ENCODE assay signal across 10 mouse cellular contexts in genomic region chr7:46986646-46987045, GRCm38 (mm10). TPM values are rescaled to one million over a fixed set of nuclear protein-coding genes. Genes with fewer than 3 reads are reported as not detected.
A peak's percentile ranks its signal among the peaks of the same experiment; 100 is the strongest.
DNase-seq lines count a peak whose midpoint lies in the region; ATAC-seq and TF ChIP-seq lines count a peak whose summit lies in the region.
"Had no signal": no experiment of that assay in that cellular context is flagged by ENCODE, and none has a peak within 500 bp of the region (broad histone marks: within the 10 kb centered on the region; RNA-seq: fewer than 3 reads in every experiment).

No protein-coding gene starts in this region.

- no peaks in the 10 kb centered on the region for H3K9me3 ChIP-seq in heart, postnatal 0 days (replicated peaks; ENCODE audit: control insufficient read depth, low read length)
- H3K9me3 ChIP-seq in limb, embryonic 10.5 days (replicated peaks): no peaks in the 10 kb centered on the region
- H3K9me3 ChIP-seq in stomach, embryonic 16.5 days (replicated peaks; ENCODE audit: control insufficient read depth, low read length): no peaks in the 10 kb centered on the region

- peak overlapping the region; percentile 15; the same call in 1 of the 2 replicates for H3K27ac ChIP-seq in heart, postnatal 0 days (ENCODE audit: low read depth)
- peak overlapping the region; percentile 92 for H3K27ac ChIP-seq in testis, adult 2 months (ENCODE audit: control insufficient read depth, insufficient read depth, low read depth, low read length)
- H3K27ac ChIP-seq in limb, embryonic 10.5 days: 0 out of 2 replicates have a peak overlapping the region, but pooled peaks have one; percentile 8
- peak overlapping the region; percentile 24; the same call in 1 of the 2 replicates for H3K27ac ChIP-seq in stomach, embryonic 16.5 days (ENCODE audit: low read length)

- H3K36me3 ChIP-seq in heart, postnatal 0 days (replicated peaks; ENCODE audit: control insufficient read depth, insufficient read depth, low read length): peaks cover 8% of the 10 kb centered on the region; the same call in 1 of the 2 replicates
- no peaks in the 10 kb centered on the region for H3K36me3 ChIP-seq in testis, adult 2 months (ENCODE audit: control insufficient read depth, insufficient read depth, low read length)
- H3K36me3 ChIP-seq in limb, embryonic 10.5 days: peaks cover 8% of the 10 kb centered on the region; the same call in 1 of the 2 replicates
- no peaks in the 10 kb centered on the region; the same call in 1 of the 2 replicates for H3K36me3 ChIP-seq in stomach, embryonic 16.5 days (ENCODE audit: control insufficient read depth, insufficient read depth, low read length)

- H3K4me2 ChIP-seq in heart, postnatal 0 days (ENCODE audit: low read depth, low read length): no peak overlapping the region
- H3K4me2 ChIP-seq in stomach, embryonic 16.5 days (ENCODE audit: low read depth, low read length): no peak overlapping the region

- TF ChIP-seq EP300 in heart, postnatal 0 days (IDR thresholded peaks at IDR 0.05; ENCODE audit: low read depth): no peak

- ATAC-seq in heart, postnatal 0 days (ENCODE audit: insufficient read depth, low read depth): no peak
- peak; percentile 33; the same call in 1 of the 2 replicates for ATAC-seq in stomach, embryonic 16.5 days (ENCODE audit: insufficient read depth, low FRiP score)

- no peak overlapping the region for H3K4me3 ChIP-seq in heart, postnatal 0 days (ENCODE audit: low read depth, low read length)
- peak overlapping the region; percentile 87 for H3K4me3 ChIP-seq in testis, adult 2 months (ENCODE audit: control insufficient read depth, low read depth, low read length)
- H3K4me3 ChIP-seq in limb, embryonic 10.5 days: no peak overlapping the region
- H3K4me3 ChIP-seq in stomach, embryonic 16.5 days (replicated peaks; ENCODE audit: low read length): no peak overlapping the region

- H3K9ac ChIP-seq in heart, postnatal 0 days (replicated peaks; ENCODE audit: low read depth, low read length): no peak overlapping the region
- H3K9ac ChIP-seq in stomach, embryonic 16.5 days (ENCODE audit: low read length): no peak overlapping the region

- TF ChIP-seq CTCF in heart, postnatal 0 days (IDR thresholded peaks at IDR 0.05; ENCODE audit: low read depth): no peak
- TF ChIP-seq CTCF in testis, adult 2 months (IDR thresholded peaks at IDR 0.05; ENCODE audit: control insufficient read depth, insufficient read depth, insufficient replicate concordance, low read depth, low read length): no peak

- H3K4me1 ChIP-seq in heart, postnatal 0 days (ENCODE audit: control insufficient read depth, insufficient read depth): 0 out of 2 replicates have a peak, but pooled peaks cover 3% of the 10 kb centered on the region
- H3K4me1 ChIP-seq in testis, adult 2 months (ENCODE audit: control insufficient read depth, insufficient read depth, low read length): no peaks in the 10 kb centered on the region
- H3K4me1 ChIP-seq in limb, embryonic 10.5 days: peaks cover 11% of the 10 kb centered on the region
- H3K4me1 ChIP-seq in stomach, embryonic 16.5 days (ENCODE audit: control insufficient read depth, insufficient read depth, low read length): peaks cover 16% of the 10 kb centered on the region; the same call in 1 of the 2 replicates

- H3K27me3 ChIP-seq in heart, postnatal 0 days (ENCODE audit: control insufficient read depth, insufficient read depth, low read length): no peaks in the 10 kb centered on the region
- H3K27me3 ChIP-seq in testis, adult 2 months (ENCODE audit: control insufficient read depth, insufficient read depth, low read length): no peaks in the 10 kb centered on the region
- no peaks in the 10 kb centered on the region for H3K27me3 ChIP-seq in limb, embryonic 10.5 days (ENCODE audit: low read depth, poor library complexity, severe bottlenecking)
- H3K27me3 ChIP-seq in stomach, embryonic 16.5 days (ENCODE audit: control insufficient read depth, insufficient read depth, low read length): no peaks in the 10 kb centered on the region

- TF ChIP-seq POLR2A in testis, adult 2 months (IDR thresholded peaks at IDR 0.05; ENCODE audit: control insufficient read depth, low read depth, low read length): peak; percentile 45; the same call in 1 of the 2 replicates

- WGBS in heart, postnatal 0 days: 44% methylated on average over 5 of the region's 5 CpGs
- WGBS in limb, embryonic 10.5 days: 66% methylated on average over 5 of the region's 5 CpGs
- WGBS in stomach, embryonic 16.5 days: 39% methylated on average over 5 of the region's 5 CpGs

- no peak for DNase-seq in heart, postnatal 0 days (ENCODE audit: low spot score)
- no peak for DNase-seq in heart, adult 8-10 months (ENCODE audit: low spot score)
- DNase-seq in testis, postnatal 14 days (ENCODE audit: low spot score): no peak
- DNase-seq in limb, embryonic 10.5 days (ENCODE audit: low spot score): peak; percentile 36
- no peak for DNase-seq in urinary bladder, postnatal 14 days (ENCODE audit: low spot score)
- no peak for DNase-seq in ovary, postnatal 14 days (ENCODE audit: low spot score)
- DNase-seq: heart, postnatal 36 days had no signal

RNA-seq across cellular contexts. Expression of gene Gm9999, which starts 3.3 kb away (rescaled TPM):
- not detected in 2 replicates for total RNA-seq in heart, postnatal 0 days (2014; rRNA removed; ENCODE audit: low replicate concordance)
- not detected in 2 replicates for polyA plus RNA-seq in heart, postnatal 0 days (2015; fragmentation: Nextera tagmentation; extraction: Ambion mirVana)
- not detected for total RNA-seq in heart, adult 8-10 months (2022)
- polyA plus RNA-seq in testis, adult 2 months (2012; rRNA removed): 1,349 and 1,518 TPM in 2 replicates
- not detected in 2 replicates for polyA plus RNA-seq in limb, embryonic 10.5 days (2016; fragmentation: Nextera tagmentation; extraction: Ambion mirVana)
- not detected in 2 replicates for polyA plus RNA-seq in stomach, embryonic 16.5 days (2015; fragmentation: Nextera tagmentation; extraction: Ambion mirVana)
- total RNA-seq: heart, postnatal 36 days; MEL had no signal

RNA-seq across cellular contexts. Expression of gene Spty2d1, which starts 21.6 kb away (rescaled TPM):
- total RNA-seq in heart, postnatal 0 days (2014; rRNA removed; ENCODE audit: low replicate concordance): 8.7 and 9.4 TPM in 2 replicates
- 7.7 and 7.8 TPM in 2 replicates for polyA plus RNA-seq in heart, postnatal 0 days (2015; fragmentation: Nextera tagmentation; extraction: Ambion mirVana)
- total RNA-seq in heart, adult 8-10 months (2022): 1 to 10 TPM; 5.7 to 6.4 (median 6.2) TPM
- polyA plus RNA-seq in testis, adult 2 months (2012; rRNA removed): 3.3 and 3.4 TPM in 2 replicates
- 11.2 and 11.9 TPM in 2 replicates for polyA plus RNA-seq in limb, embryonic 10.5 days (2016; fragmentation: Nextera tagmentation; extraction: Ambion mirVana)
- polyA plus RNA-seq in stomach, embryonic 16.5 days (2015; fragmentation: Nextera tagmentation; extraction: Ambion mirVana): 25.1 and 25.7 TPM in 2 replicates

RNA-seq across cellular contexts. Expression of gene Uevld, which starts 28.3 kb away (rescaled TPM):
- total RNA-seq in heart, postnatal 0 days (2014; rRNA removed; ENCODE audit: low replicate concordance): 8.1 and 10.5 TPM in 2 replicates
- polyA plus RNA-seq in heart, postnatal 0 days (2015; fragmentation: Nextera tagmentation; extraction: Ambion mirVana): 4.4 TPM in 2 replicates
- total RNA-seq in heart, adult 8-10 months (2022): 10 to 100 TPM; 10.1 to 14.9 (median 12.7) TPM
- 2.4 and 2.9 TPM in 2 replicates for polyA plus RNA-seq in testis, adult 2 months (2012; rRNA removed)
- 11.7 and 12.1 TPM in 2 replicates for polyA plus RNA-seq in limb, embryonic 10.5 days (2016; fragmentation: Nextera tagmentation; extraction: Ambion mirVana)
- polyA plus RNA-seq in stomach, embryonic 16.5 days (2015; fragmentation: Nextera tagmentation; extraction: Ambion mirVana): 11.6 and 12.6 TPM in 2 replicates

Comparison
In these comparisons a context has a peak if more than half of its experiments do, and no peak if none do; other contexts are left out.
1. H3K27ac ChIP-seq: peak in every context shown above with its lines; median percentile 92 in testis, adult 2 months; 24 in stomach, embryonic 16.5 days; 15 in heart, postnatal 0 days; 8 in limb, embryonic 10.5 days.
2. RNA of gene Gm9999, which starts 3.3 kb away (polyA plus RNA-seq): 1,349 to 1,518 TPM in testis, adult 2 months; not detected in heart, postnatal 0 days, not detected in limb, embryonic 10.5 days and not detected in stomach, embryonic 16.5 days; every median in the first group is over 1,000 times any median in the second.